Mouse (Mus musculus) liver, adult 2 months (tissue): ENCODE results near the gene Tnfaip8l1. TPM values are rescaled to one million over a fixed set of nuclear protein-coding genes. Genes with fewer than 3 reads are reported as not detected.

Source experiments
- DNase-seq: peaks from one replicate; pipeline ENCODE4 v3.0.0-alpha.2; 2011; ENCODE audit warnings: low read depth, low spot score; ENCODE audit errors: extremely low read depth
- H3K27ac ChIP-seq: fragments of 200-500 bp; replicated peaks from 2 replicates; pipeline ENCODE4 v1.5.1; 2012; ENCODE audit warnings: low read depth, mild to moderate bottlenecking, control low read depth, inconsistent platforms, low read length; ENCODE audit not compliant: insufficient read depth
- H3K27me3 ChIP-seq: fragments of 200-500 bp; 2 replicates; pipeline ENCODE4 v1.6.1; 2012; ENCODE audit warnings: mild to moderate bottlenecking, moderate library complexity, low read length, inconsistent platforms; ENCODE audit not compliant: control insufficient read depth, insufficient read depth
- H3K36me3 ChIP-seq: fragments of 200-500 bp; 2 replicates; pipeline ENCODE4 v1.6.1; 2012; ENCODE audit warnings: low read length, inconsistent platforms; ENCODE audit not compliant: control insufficient read depth, insufficient read depth
- H3K4me1 ChIP-seq: fragments of 200-500 bp; 2 replicates; pipeline ENCODE4 v1.6.1; 2011; ENCODE audit warnings: low read length; ENCODE audit not compliant: control insufficient read depth, insufficient read depth
- H3K4me3 ChIP-seq: fragments of 200-500 bp; 2 replicates; pipeline ENCODE4 v1.5.1; 2011; ENCODE audit warnings: low read depth, mild to moderate bottlenecking, control low read depth, low read length, moderate library complexity; ENCODE audit not compliant: insufficient read depth
- H3K79me2 ChIP-seq: fragments of 200-500 bp; 2 replicates; pipeline ENCODE4 v1.6.1; 2012; ENCODE audit warnings: inconsistent platforms, mild to moderate bottlenecking, low read length, moderate library complexity; ENCODE audit not compliant: control insufficient read depth, insufficient read depth
- H3K9ac ChIP-seq: fragments of 200-500 bp; 2 replicates; pipeline ENCODE4 v1.6.1; 2012; ENCODE audit warnings: low read depth, mild to moderate bottlenecking, control low read depth, inconsistent platforms, low read length
- CTCF ChIP-seq: fragments of 200-500 bp; IDR thresholded peaks from 2 replicates; pipeline ENCODE4 v1.5.1; 2011; ENCODE audit warnings: low read depth, low read length, control low read depth
- POLR2A ChIP-seq: fragments of 200-500 bp; IDR thresholded peaks from 2 replicates; pipeline ENCODE4 v1.6.1; 2011; ENCODE audit warnings: low read length, control low read depth; ENCODE audit not compliant: insufficient read depth; ENCODE audit errors: extremely low read depth
- WGBS: fragments of 180-500 bp; shearing (Covaris S2); methylation state at CpG from one replicate; pipeline ENCODE4 v1.1.7; 2018; 5-methylcytosine and 5-hydroxymethylcytosine counted together
- polyA plus RNA-seq: library from polyadenylated mRNA; depleted of rRNA; stranded (reverse); fragments of >200 nt; gene quantifications from 2 replicates; pipeline ENCODE4 v1.2.3, GENCODE M21; 2012
- total RNA-seq: library from RNA; depleted of rRNA; stranded (reverse); fragments of >200 nt; gene quantifications from 2 replicates; pipeline ENCODE4 v1.2.3, GENCODE M21; 2014

The Tnfaip8l1 gene
- total and polyA plus RNA-seq, 2 experiments: 20.9 to 21.8 TPM

GRCm38 (mm10) chr17:56191266-56191665 lies 29.0 kb downstream of the Tnfaip8l1 start:
- WGBS: 90% methylated on average over 6 of the region's 6 CpGs
- Histone ChIP-seq H3K4me3 (no peak overlapping the region), H3K4me1 (peaks cover 2% of the 10 kb centered on the region), H3K27me3 (no peaks in the 10 kb centered on the region), H3K9ac (no peak overlapping the region), H3K27ac (no peak overlapping the region), H3K36me3 (peaks cover 2% of the 10 kb centered on the region), H3K79me2 (no peaks in the 10 kb centered on the region)
- TF ChIP-seq POLR2A: no peak
- no peak for TF ChIP-seq CTCF
- DNase-seq: no peak

GRCm38 (mm10) chr17:56194357-56194756 lies 32.1 kb downstream of the Tnfaip8l1 start:
- Histone ChIP-seq H3K36me3 (peaks cover 13% of the 10 kb centered on the region; the same call in 1 of the 2 replicates), H3K4me1 (no peaks in the 10 kb centered on the region), H3K79me2 (no peaks in the 10 kb centered on the region), H3K27me3 (no peaks in the 10 kb centered on the region), H3K27ac (no peak overlapping the region), H3K4me3 (no peak overlapping the region), H3K9ac (no peak overlapping the region)
- DNase-seq: no peak
- TF ChIP-seq POLR2A (no peak), CTCF (no peak)
- 93% methylated on average over 12 of the region's 12 CpGs for WGBS

- DNase-seq: peak; percentile 79
- H3K36me3 ChIP-seq: peaks cover 13% of the 10 kb centered on the region; the same call in 1 of the 2 replicates
- H3K27ac ChIP-seq: no peak overlapping the region
- no peak overlapping the region for H3K4me3 ChIP-seq
- TF ChIP-seq POLR2A: no peak
- TF ChIP-seq CTCF: no peak
- no peaks in the 10 kb centered on the region for H3K27me3 ChIP-seq
- 50% methylated on average over 13 of the region's 13 CpGs for WGBS
- no peaks in the 10 kb centered on the region for H3K4me1 ChIP-seq
- no peak overlapping the region for H3K9ac ChIP-seq
- H3K79me2 ChIP-seq: no peaks in the 10 kb centered on the region
Measured at GRCm38 (mm10) chr17:56194765-56195164, 32.5 kb downstream of the Tnfaip8l1 start.

GRCm38 (mm10) chr17:56196860-56197259 lies 34.6 kb downstream of the Tnfaip8l1 start:
- TF ChIP-seq POLR2A (no peak), CTCF (peak; percentile 71)
- Histone ChIP-seq H3K27me3 (no peaks in the 10 kb centered on the region), H3K36me3 (peaks cover 13% of the 10 kb centered on the region; the same call in 1 of the 2 replicates), H3K79me2 (no peaks in the 10 kb centered on the region), H3K4me3 (no peak overlapping the region), H3K4me1 (no peaks in the 10 kb centered on the region), H3K27ac (no peak overlapping the region), H3K9ac (no peak overlapping the region)
- 89% methylated on average over 2 of the region's 2 CpGs for WGBS
- DNase-seq: no peak

- TF ChIP-seq POLR2A: no peak
- peak; percentile 55 for TF ChIP-seq CTCF
- Histone ChIP-seq H3K9ac (no peak overlapping the region), H3K27ac (no peak overlapping the region), H3K4me1 (no peaks in the 10 kb centered on the region), H3K27me3 (no peaks in the 10 kb centered on the region), H3K4me3 (no peak overlapping the region), H3K79me2 (no peaks in the 10 kb centered on the region; the same call in 1 of the 2 replicates), H3K36me3 (peaks cover 14% of the 10 kb centered on the region; the same call in 1 of the 2 replicates)
- WGBS: 92% methylated on average over 9 of the region's 9 CpGs
- DNase-seq: no peak
Measured at GRCm38 (mm10) chr17:56200586-56200985, 38.3 kb downstream of the Tnfaip8l1 start.

GRCm38 (mm10) chr17:56201642-56202041 lies 39.4 kb downstream of the Tnfaip8l1 start:
- H3K79me2 ChIP-seq: no peaks in the 10 kb centered on the region; the same call in 1 of the 2 replicates
- no peak overlapping the region for H3K9ac ChIP-seq
- H3K27me3 ChIP-seq: no peaks in the 10 kb centered on the region
- WGBS: 79% methylated on average over 3 of the region's 3 CpGs
- H3K4me3 ChIP-seq: no peak overlapping the region
- H3K27ac ChIP-seq: no peak overlapping the region
- peak; percentile 42 for TF ChIP-seq CTCF
- no peak for TF ChIP-seq POLR2A
- DNase-seq: no peak
- peaks cover 14% of the 10 kb centered on the region; the same call in 1 of the 2 replicates for H3K36me3 ChIP-seq
- peaks cover 4% of the 10 kb centered on the region; the same call in 1 of the 2 replicates for H3K4me1 ChIP-seq
